Mouse (Mus musculus): ENCODE measurements around the gene Sirt7. TPM values are rescaled to one million over a fixed set of nuclear protein-coding genes. Genes with fewer than 3 reads are reported as not detected.

Sirt7 gene
- total RNA-seq, 2 experiments from 2014 or later: 40.7 to 41.5 TPM

DNA sequence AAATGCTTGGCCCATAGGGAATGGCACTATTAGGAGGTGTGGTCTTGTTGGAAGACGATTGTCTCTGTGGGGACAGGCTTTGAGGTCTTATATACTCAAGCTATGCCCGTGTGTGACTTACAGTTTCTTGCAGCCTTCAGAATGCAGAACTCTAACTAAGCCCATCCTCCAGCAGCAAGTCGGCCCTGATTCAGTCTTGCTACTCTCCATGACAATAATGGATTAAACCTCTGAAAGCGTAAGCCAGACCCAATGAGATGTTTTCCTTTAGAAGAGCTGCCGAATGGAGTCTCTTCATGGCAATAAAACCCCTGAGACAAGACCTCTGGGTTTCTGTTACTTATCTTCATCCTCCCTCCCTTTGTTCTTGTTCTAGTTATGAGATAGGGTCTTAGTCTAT is 9.8 kb upstream of the Sirt7 start:
- no peak for DNase-seq

DNA sequence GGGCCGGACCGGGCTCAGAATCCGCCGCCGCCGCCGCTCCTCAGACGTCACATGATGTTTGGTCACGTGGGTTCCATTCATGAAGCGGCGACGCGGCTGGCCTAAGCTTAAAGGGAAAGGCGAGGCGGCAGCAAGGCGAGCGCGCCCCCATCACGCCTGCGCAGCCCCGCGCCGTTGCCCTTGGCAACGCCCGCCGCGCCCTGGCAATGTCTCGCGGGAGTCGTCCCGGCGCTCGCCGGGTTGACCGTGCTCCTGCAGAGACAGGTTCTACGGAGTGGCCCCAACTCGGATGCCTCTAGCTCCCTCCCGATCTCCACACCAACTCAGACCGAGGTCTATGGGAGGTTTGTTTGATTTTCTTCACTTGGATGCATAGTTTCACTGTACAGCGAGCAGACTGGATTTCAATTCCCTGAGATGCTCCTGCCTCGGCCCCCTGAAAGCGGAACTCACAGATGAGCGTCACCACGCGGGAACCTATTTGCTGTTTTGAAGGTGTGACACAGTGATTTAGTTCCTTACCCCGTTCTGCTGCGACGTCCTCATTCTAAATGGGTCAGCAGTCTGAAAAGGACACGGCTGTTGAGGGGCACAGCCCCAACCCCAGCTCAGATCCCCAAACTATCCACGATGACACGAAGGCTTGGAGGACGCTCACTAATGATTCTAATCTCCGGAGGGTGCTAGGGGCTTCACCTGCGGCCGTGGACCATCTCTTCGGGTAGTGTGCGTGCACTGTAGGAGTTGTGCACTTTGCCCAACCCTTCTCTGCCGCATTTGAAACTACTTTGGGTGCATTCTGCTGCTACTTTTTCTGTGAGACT is 8.7 kb upstream of the Sirt7 start, which contains the start of gene Mafg:
Mafg (minus strand) TSS at position 81 of the 824 bp plus-strand sequence.
- peak; percentile 88 to 89 for DNase-seq

- peak; percentile 60 to 61 for DNase-seq
Measured at GRCm38 (mm10) chr11:120632559-120633519, 7.8 kb upstream of the Sirt7 start.

GRCm38 (mm10) chr11:120631726-120632448 is 6.8 kb upstream of the Sirt7 start:
- no peak for DNase-seq

GRCm38 (mm10) chr11:120630881-120631725 is 6.1 kb upstream of the Sirt7 start:
- DNase-seq: no peak

- DNase-seq: no peak
Measured at GRCm38 (mm10) chr11:120630401-120630871, 5.4 kb upstream of the Sirt7 start.

GRCm38 (mm10) chr11:120629911-120630310 is 4.9 kb upstream of the Sirt7 start:
- DNase-seq: no peak

GRCm38 (mm10) chr11:120629341-120629730 is 4.3 kb upstream of the Sirt7 start:
- no peak for DNase-seq

DNA sequence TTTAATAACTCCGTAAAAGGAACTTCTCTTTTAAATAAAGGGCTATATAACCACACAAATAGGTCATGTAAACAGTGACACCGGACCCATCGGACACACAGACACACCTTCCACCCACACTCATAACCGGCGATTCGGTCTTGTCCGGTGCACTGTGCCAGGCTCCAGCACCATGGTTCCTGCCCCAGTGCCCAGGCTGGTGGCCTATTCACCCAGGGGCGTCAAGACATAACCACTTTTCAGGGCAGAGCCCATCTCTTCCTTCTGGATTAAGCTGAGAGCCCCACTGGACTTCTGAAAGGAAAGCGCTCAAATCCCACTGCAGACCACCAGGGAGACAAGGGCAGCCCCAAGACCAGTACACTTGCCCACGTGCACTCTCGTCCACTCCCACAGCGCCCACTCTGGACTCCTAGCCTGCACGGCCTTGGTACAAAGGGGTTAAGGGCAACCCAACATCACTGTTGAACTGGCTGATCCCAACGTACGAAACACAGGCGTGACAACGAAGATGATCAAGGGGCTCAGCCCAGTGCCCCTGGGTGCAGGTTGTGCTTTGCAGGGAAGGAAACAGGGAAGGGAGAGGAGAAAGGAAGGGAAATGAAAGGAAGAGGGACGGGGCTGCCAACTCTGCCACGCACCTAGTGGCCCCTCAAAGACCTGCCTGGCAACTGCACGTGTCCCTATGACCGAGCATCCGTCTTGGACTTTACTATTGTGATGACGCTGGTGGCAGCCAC is 3.7 kb upstream of the Sirt7 start:
- DNase-seq: no peak

DNA sequence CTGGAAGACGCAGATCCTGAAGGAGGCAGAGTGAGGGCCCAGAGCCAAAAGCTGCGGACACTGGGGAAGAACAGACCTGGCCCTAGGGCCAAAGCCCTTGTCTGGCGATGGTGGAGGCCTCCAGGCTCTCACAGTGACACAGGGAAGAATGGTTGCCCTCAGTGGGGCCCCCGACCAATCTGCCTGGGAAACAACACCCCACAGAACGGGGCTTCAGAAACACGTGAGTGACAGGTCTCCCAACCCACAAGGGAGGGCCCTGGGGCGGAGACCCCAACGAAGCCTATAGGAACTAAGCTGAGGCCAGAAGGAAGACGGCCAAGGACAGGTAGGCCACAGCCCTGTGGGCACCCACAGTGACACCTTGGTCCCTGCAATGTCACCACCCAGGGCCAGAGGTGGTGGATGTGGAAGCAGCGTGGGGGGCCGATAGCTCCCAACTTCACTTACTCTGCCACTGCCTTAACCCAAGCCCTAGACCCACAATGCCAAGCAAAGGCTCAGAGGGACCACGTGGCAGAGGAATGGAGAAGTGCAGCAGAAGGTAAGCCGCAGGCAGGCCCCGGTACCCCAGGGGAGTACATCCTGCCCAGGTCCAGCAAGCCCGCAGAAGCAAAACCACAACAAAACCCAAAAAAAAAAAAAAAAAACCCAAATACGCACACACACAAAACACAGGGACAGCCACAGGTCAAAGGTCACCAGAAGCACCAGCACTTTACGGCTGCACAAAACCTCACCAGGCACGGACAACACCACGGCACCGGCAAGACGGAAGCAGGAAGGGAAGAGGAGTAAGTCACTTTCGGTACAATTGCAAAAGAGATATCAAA is 2.6 kb upstream of the Sirt7 start:
- no peak for DNase-seq

GRCm38 (mm10) chr11:120626785-120627467 is 1.9 kb upstream of the Sirt7 start:
- no peak for DNase-seq

- DNase-seq: peak; percentile 84 to 85
Measured at GRCm38 (mm10) chr11:120624680-120625111, 344 bp downstream of the Sirt7 start.

DNA sequence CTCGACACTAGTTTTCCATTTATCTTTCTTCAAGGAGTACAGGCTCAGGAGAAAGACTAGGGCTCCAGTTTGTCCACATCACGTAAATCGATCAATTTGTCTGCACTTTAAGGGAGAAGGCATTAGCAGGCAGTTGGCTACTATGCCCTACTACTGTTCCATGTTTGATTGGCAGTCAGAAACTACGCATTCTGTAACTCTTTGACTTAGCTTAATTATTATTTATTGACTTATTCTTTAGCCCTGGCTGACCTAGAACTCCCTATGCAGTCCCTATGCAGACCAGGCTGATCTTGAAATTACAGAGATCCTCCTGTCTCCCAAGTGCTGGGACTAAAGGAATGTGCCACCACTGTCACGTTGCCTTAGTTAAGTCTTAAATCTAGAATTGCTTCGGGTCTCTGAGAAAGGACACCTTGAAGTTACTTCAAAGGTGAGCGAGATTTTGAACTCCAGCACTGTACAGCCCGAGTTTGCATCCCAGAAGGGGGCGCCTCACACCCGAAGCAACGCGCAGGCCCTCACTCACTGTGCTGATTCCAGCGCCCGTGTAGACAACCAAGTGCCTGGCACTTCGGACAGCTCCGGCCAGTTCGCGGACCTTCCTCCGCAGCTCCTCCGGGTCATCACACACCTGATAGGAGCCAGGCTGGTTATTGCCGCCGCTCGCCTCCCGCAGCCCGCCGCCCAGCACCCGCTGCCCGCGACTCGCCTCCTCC is 920 bp downstream of the Sirt7 start:
- peak in 1 of 2 experiments; percentile 57 for DNase-seq

GRCm38 (mm10) chr11:120622805-120623204 is 2.2 kb downstream of the Sirt7 start:
- DNase-seq: no peak

DNA sequence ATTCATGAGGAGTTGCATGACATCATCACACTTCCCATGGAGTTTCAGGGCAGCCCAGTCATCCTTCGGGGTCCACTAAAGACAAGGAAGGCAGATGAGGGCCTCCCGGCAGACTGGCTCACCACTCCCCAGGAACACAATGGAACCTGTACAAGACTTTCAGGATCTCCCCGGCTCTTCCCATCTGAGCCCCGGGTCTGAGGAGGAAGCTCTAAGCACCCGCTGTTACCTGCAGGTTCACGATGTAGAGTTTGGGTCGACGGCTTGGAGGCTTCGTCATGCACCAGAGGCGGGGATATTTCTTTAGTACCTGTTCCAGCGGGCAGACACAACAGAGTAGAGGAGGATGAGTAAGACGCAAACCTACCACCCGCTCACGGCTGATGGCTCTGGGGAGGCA is 4.8 kb downstream of the Sirt7 start:
- DNase-seq: no peak

DNA sequence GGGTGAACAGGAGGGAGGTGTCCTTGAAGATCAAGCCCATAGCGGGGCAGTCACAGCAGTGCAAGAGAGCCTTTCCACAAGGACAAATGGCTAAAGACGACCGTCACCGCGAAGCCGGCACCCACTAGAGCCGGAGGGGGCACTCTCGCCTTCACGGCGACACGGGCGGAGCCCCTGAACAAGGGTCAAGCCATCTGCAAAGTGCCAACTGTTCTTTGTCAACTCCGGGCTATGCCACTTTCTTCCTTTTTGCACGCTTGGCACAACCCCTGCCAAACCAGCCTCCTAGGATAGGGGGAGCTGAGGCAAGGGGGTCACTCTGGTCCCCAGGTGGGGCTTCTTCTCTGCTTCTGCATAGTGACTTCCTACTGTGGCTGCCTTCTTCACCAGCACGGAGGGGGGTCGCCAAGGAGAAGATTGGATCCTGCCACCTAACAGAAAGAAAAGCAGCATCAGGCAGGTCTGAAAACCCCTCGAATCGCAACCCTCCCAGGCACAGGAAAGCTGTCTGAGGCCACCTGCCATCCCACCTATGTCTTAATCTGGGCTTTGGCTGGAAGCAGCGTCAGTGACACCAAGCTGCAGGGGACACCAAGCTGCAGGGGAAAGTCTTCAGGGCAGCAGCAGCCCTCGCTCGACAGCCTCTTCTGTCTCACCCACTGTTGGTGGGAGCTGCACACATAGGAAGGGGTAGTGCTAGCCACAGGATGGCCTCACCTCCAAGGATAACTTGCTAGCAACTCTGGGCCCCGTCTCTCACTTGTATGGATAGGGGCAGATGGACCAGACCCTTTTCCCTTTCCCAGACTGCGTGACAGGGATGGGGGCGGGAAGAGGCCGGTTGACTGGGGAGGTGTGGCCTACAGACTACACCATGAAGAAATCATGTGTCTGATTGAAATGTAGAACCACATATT is 6.2 kb downstream of the Sirt7 start:
- DNase-seq: no peak

DNA sequence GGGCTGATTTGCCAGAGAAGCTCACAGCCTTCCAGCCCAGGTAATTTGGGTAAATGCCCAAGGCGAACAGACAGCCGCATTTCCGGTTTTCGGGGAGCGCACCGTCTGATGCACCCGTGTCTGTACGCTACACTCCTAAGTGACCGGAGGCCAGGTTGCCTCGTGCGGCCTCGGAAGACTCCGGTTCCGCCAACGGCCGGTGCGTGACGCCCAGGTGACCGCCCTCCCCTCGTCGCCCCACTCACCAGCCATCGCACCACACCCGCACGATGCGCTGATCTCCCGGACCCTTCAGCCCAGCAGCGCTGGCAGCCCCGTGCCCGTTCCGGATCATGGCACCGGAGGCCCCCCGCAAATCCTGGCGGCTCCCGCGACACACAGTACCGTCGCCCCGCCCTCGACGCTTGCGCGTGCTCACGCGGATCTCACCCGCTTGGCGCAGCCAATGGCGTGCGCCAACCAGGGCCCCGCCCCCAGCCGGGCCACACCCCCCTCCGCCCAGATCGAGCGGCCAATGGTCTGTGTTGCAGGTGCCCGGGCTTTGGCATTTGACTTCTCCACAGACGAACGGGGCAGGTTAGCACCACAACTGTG is 7.4 kb downstream of the Sirt7 start, which contains the start of gene Pcyt2:
Pcyt2 (minus strand) TSS at position 418 of the 594 bp plus-strand sequence.
- peak; percentile 90 for DNase-seq

Measured in layer of hippocampus, postnatal 36 days (tissue).